Mouse (Mus musculus) heart, embryonic 13.5 days (tissue): Measurements from ENCODE around the gene Sh3glb2. TPM values are rescaled to one million over a fixed set of nuclear protein-coding genes. Genes with fewer than 3 reads are reported as not detected.

Source experiments
- ATAC-seq: fragments of 200-750 bp; cut with Nextera tagmentation; 2 replicates; pipeline ENCODE4 v1.8.0; 2017; ENCODE audit warnings: moderate TSS enrichment; ENCODE audit not compliant: insufficient number of reproducible peaks, low FRiP score, low TSS enrichment; ENCODE audit errors: extremely low read depth
- H3K27ac ChIP-seq: fragments of 300-500 bp; sonication (generic); replicated peaks from 2 replicates; pipeline ENCODE4 v1.5.1; 2015; ENCODE audit warnings: moderate library complexity, mild to moderate bottlenecking, inconsistent platforms
- H3K27me3 ChIP-seq: fragments of 300-500 bp; sonication (generic); replicated peaks from 2 replicates; pipeline ENCODE4 v1.6.1; 2015; ENCODE audit warnings: mild to moderate bottlenecking, inconsistent platforms
- H3K36me3 ChIP-seq: fragments of 300-500 bp; sonication (generic); 2 replicates; pipeline ENCODE4 v1.6.1; 2015; ENCODE audit warnings: mild to moderate bottlenecking, inconsistent platforms
- H3K4me1 ChIP-seq: fragments of 300-500 bp; sonication (generic); 2 replicates; pipeline ENCODE4 v1.6.1; 2015; ENCODE audit warnings: inconsistent platforms
- H3K4me2 ChIP-seq: fragments of 300-500 bp; sonication (generic); 2 replicates; pipeline ENCODE4 v1.6.1; 2015; ENCODE audit warnings: inconsistent platforms, mild to moderate bottlenecking, moderate library complexity
- H3K4me3 ChIP-seq: fragments of 300-500 bp; sonication (generic); 2 replicates; pipeline ENCODE4 v1.5.1; 2015; ENCODE audit warnings: moderate library complexity, mild to moderate bottlenecking, inconsistent platforms
- H3K9ac ChIP-seq: fragments of 300-500 bp; sonication (generic); 2 replicates; pipeline ENCODE4 v1.6.1; 2015; ENCODE audit warnings: inconsistent platforms, mild to moderate bottlenecking, moderate library complexity
- H3K9me3 ChIP-seq: fragments of 300-500 bp; sonication (generic); 2 replicates; pipeline ENCODE4 v1.6.1; 2016; ENCODE audit warnings: inconsistent platforms
- WGBS: fragments of 180-500 bp; shearing (Covaris S2); methylation state at CpG from one replicate; pipeline ENCODE4 v1.1.7; 2015; ENCODE audit warnings: mixed read lengths; 5-methylcytosine and 5-hydroxymethylcytosine counted together
- polyA plus RNA-seq: library from polyadenylated mRNA; unstranded; fragments of >200 nt; fragmentation: Nextera tagmentation; extraction: Ambion mirVana; gene quantifications from 2 replicates; pipeline ENCODE4 v1.2.1, GENCODE M21; 2015

The Sh3glb2 gene
- polyA plus RNA-seq, 1 experiment from 2014 or later, result 122 TPM

DNA sequence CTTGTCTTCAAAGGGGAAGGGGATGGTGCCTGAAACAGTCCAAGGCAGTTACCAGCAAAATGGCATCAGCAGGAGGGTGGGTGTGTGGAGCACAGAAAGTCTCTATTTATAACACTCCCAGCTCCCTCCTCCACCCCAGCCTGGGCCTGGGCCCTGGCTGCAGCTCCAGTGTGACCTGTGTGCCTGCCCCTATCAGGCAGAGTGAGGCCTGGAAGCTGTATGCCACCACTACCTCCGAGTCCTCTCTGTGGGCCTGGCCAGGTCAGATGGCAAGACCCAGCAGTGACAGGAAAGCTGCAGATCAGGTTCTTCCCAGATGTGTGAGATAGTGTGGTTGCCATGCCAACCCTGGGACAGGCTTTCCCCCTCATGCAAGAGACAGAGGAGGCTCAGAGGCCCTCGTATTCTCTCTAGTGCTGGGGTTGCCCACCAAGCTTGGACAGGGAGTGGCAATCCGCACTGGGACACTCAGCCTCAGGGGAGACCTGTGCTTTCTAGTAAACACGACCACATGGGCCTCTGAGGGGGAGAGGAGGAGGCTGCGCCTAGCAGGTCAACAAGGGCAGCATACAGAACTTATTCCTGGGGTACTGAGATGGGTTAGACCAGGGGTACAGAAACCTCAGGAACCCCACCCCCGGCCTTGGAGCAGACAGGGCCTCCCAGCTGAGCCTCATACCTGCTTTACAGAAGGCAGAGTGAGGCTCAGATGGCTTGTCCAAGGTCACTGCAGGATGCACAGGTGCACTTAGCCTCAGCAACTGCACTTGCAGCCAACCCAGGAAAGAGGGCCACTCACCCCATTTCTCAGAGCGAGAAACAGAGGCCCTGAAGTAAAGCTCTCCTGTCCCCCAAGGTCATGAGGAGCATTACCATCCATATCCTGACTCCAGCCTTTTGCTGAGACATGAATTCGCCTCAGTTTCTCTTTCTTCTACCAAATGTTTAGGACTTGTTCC is 1.3 kb downstream of the Sh3glb2 start:
- 42% methylated on average over 8 of the region's 8 CpGs for WGBS
- no peak for ATAC-seq
- H3K4me3 ChIP-seq, result peak overlapping the region; percentile 89
- H3K4me2 ChIP-seq, result peak overlapping the region; percentile 79
- H3K9ac ChIP-seq, result peak overlapping the region; percentile 88
- H3K27me3 ChIP-seq, result no peaks in the 10 kb centered on the region
- peaks cover 44% of the 10 kb centered on the region for H3K4me1 ChIP-seq
- no peaks in the 10 kb centered on the region for H3K9me3 ChIP-seq
- H3K36me3 ChIP-seq, result peaks cover 24% of the 10 kb centered on the region
- H3K27ac ChIP-seq, result peak overlapping the region; percentile 79

DNA sequence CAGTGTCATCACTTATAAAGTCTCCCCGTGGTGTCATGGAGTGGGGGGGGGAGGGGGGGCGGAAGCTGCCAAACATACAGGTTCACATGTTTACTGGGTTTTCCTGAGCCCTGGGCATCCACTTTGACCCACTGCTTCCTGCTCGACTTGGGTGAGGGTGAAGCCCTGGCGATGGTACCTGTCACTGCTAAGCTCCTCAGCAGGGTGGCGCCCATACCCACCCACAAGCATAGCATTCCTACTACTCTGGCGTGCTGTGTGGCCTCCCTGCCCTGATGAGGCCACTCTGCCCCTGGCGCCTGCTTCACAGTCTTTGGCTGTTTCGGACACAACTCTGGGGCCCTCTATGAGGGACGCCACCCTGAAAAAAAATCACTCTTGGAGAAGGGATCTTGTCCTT is 2.2 kb downstream of the Sh3glb2 start:
- H3K27me3 ChIP-seq, result no peaks in the 10 kb centered on the region
- peak overlapping the region; percentile 79 for H3K4me2 ChIP-seq
- peaks cover 44% of the 10 kb centered on the region for H3K4me1 ChIP-seq
- WGBS, result 57% methylated on average over 9 of the region's 9 CpGs
- no peaks in the 10 kb centered on the region for H3K9me3 ChIP-seq
- H3K9ac ChIP-seq, result peak overlapping the region; percentile 88
- peaks cover 32% of the 10 kb centered on the region for H3K36me3 ChIP-seq
- peak overlapping the region; percentile 89 for H3K4me3 ChIP-seq
- peak overlapping the region; percentile 79 for H3K27ac ChIP-seq
- no peak for ATAC-seq

DNA sequence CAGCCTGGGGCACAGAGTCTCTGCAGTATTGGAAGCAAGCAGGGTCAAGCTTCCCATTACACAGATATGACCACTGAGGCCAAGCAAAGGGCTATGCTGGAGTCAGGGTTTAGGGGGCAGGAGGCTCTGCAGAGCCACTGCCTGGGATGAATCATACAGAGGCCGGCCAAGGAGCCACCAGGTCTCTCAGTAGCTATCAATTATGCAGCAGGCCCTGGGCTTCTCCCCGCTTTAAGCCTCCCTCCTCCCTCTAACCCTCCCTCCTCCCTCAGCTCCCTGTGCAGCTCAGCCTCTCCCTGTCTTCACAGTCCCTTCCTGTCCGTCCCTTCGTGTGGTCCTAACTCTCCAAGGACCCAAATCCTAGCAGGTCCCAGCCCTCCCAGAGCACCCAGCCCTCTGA is 2.9 kb downstream of the Sh3glb2 start:
- 43% methylated on average over 4 of the region's 4 CpGs for WGBS
- peaks cover 33% of the 10 kb centered on the region for H3K36me3 ChIP-seq
- H3K27me3 ChIP-seq, result no peaks in the 10 kb centered on the region
- no peak for ATAC-seq
- H3K9me3 ChIP-seq, result no peaks in the 10 kb centered on the region
- H3K9ac ChIP-seq, result peak overlapping the region; percentile 88
- H3K27ac ChIP-seq, result peak overlapping the region; percentile 79
- peak overlapping the region; percentile 79 for H3K4me2 ChIP-seq
- no peak overlapping the region for H3K4me3 ChIP-seq
- peaks cover 44% of the 10 kb centered on the region for H3K4me1 ChIP-seq

- Histone ChIP-seq H3K9me3 (no peaks in the 10 kb centered on the region), H3K4me1 (peaks cover 44% of the 10 kb centered on the region), H3K4me2 (no peak overlapping the region), H3K27ac (0 out of 2 replicates have a peak overlapping the region, but pooled peaks have one; percentile 79), H3K4me3 (no peak overlapping the region), H3K36me3 (peaks cover 37% of the 10 kb centered on the region), H3K9ac (peak overlapping the region; percentile 88), H3K27me3 (no peaks in the 10 kb centered on the region)
- no peak for ATAC-seq
- WGBS, result 62% methylated on average over 4 of the region's 4 CpGs
Observed at GRCm38 (mm10) chr2:30355861-30356260, 3.3 kb downstream of the Sh3glb2 start.

GRCm38 (mm10) chr2:30351149-30351548 is 8.0 kb downstream of the Sh3glb2 start:
- peaks cover 84% of the 10 kb centered on the region for H3K36me3 ChIP-seq
- peaks cover 18% of the 10 kb centered on the region for H3K4me1 ChIP-seq
- WGBS, result 49% methylated on average over 2 of the region's 2 CpGs
- no peak overlapping the region for H3K4me2 ChIP-seq
- ATAC-seq, result no peak
- H3K27me3 ChIP-seq, result no peaks in the 10 kb centered on the region
- no peaks in the 10 kb centered on the region for H3K9me3 ChIP-seq
- no peak overlapping the region for H3K27ac ChIP-seq
- no peak overlapping the region for H3K9ac ChIP-seq
- H3K4me3 ChIP-seq, result no peak overlapping the region

GRCm38 (mm10) chr2:30349196-30349595 is 9.9 kb downstream of the Sh3glb2 start:
- Histone ChIP-seq H3K27ac (no peak overlapping the region), H3K4me2 (no peak overlapping the region), H3K4me3 (no peak overlapping the region), H3K27me3 (no peaks in the 10 kb centered on the region), H3K4me1 (peaks cover 9% of the 10 kb centered on the region), H3K9ac (no peak overlapping the region), H3K9me3 (no peaks in the 10 kb centered on the region), H3K36me3 (peaks cover 93% of the 10 kb centered on the region)
- WGBS, result 93% methylated on average over 6 of the region's 6 CpGs
- ATAC-seq, result no peak

- H3K27me3 ChIP-seq, result no peaks in the 10 kb centered on the region
- no peak overlapping the region for H3K4me3 ChIP-seq
- no peak overlapping the region for H3K27ac ChIP-seq
- peaks cover 99% of the 10 kb centered on the region for H3K36me3 ChIP-seq
- 85% methylated on average over 7 of the region's 7 CpGs for WGBS
- no peak for ATAC-seq
- no peak overlapping the region for H3K9ac ChIP-seq
- H3K9me3 ChIP-seq, result no peaks in the 10 kb centered on the region
- peaks cover 25% of the 10 kb centered on the region for H3K4me1 ChIP-seq
- no peak overlapping the region for H3K4me2 ChIP-seq
Observed at GRCm38 (mm10) chr2:30345971-30346676, 13.0 kb downstream of the Sh3glb2 start.

- H3K4me2 ChIP-seq, result 0 out of 2 replicates have a peak overlapping the region, but pooled peaks have one; percentile 13
- H3K4me3 ChIP-seq, result no peak overlapping the region
- no peaks in the 10 kb centered on the region for H3K27me3 ChIP-seq
- 54% methylated on average over 14 of the region's 14 CpGs for WGBS
- ATAC-seq, result no peak; the same call in 1 of the 2 replicates
- H3K9me3 ChIP-seq, result no peaks in the 10 kb centered on the region
- H3K36me3 ChIP-seq, result peaks cover 99% of the 10 kb centered on the region
- peak overlapping the region; percentile 84 for H3K27ac ChIP-seq
- H3K4me1 ChIP-seq, result peaks cover 25% of the 10 kb centered on the region
- peak overlapping the region; percentile 60 for H3K9ac ChIP-seq
Observed at GRCm38 (mm10) chr2:30343601-30344137, 15.5 kb downstream of the Sh3glb2 start.

DNA sequence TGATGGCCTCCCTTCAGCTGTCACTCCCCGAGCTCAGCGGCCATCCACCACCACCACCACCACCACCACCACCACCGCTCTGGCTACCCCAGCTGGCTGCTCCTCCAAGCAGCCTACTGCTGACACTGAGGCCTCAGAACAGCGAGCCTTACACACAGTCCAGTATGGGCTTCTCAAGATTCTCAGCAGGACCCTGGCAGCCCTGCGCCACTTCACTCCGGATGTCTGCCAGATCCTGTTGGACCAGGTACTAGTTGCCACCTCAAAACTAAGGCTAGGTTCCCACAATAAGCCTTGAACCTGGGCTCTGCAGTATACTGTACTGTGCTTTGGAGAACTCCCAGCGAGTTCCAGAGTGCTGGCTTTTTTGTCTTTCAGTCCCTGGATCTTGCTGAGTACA is 16.6 kb downstream of the Sh3glb2 start:
- Histone ChIP-seq H3K4me3 (no peak overlapping the region), H3K9me3 (no peaks in the 10 kb centered on the region), H3K27ac (no peak overlapping the region), H3K27me3 (no peaks in the 10 kb centered on the region), H3K36me3 (peaks cover 98% of the 10 kb centered on the region), H3K4me2 (no peak overlapping the region), H3K9ac (no peak overlapping the region), H3K4me1 (peaks cover 25% of the 10 kb centered on the region)
- no peak for ATAC-seq
- WGBS, result 87% methylated on average over 7 of the region's 7 CpGs

- H3K4me2 ChIP-seq, result no peak overlapping the region
Observed at GRCm38 (mm10) chr2:30342061-30342460, 17.1 kb downstream of the Sh3glb2 start.

DNA sequence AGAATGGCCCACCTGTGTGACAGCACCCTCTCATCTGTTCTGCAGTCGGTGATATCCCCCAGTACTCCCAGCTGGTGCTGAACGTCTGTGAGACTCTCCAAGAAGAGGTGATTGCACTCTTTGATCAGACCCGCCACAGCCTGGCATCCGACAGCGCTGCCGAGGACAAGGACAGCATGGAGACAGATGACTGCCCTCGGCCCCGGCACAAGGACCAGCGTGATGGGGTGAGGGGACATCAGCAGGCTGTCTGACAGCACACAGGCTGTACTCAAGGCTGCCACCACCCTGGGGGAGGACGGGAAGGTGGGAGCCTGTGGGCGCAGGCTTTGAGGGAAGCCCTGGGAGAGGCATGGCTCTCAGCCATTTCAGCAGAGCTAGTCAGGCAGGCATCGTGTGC is 22.0 kb downstream of the Sh3glb2 start:
- ATAC-seq, result no peak
- Histone ChIP-seq H3K36me3 (peaks cover 98% of the 10 kb centered on the region), H3K27ac (peak overlapping the region; percentile 12; the same call in 1 of the 2 replicates), H3K4me1 (no peaks in the 10 kb centered on the region), H3K9ac (no peak overlapping the region), H3K4me3 (no peak overlapping the region), H3K27me3 (no peaks in the 10 kb centered on the region), H3K9me3 (no peaks in the 10 kb centered on the region), H3K4me2 (no peak overlapping the region)
- 51% methylated on average over 12 of the region's 12 CpGs for WGBS

More at GRCm38 (mm10) chr2:30342061-30342460, 17.1 kb downstream of the Sh3glb2 start:
- no peak overlapping the region for H3K9ac ChIP-seq
- no peak overlapping the region for H3K4me3 ChIP-seq
- H3K4me1 ChIP-seq, result peaks cover 25% of the 10 kb centered on the region
- H3K9me3 ChIP-seq, result no peaks in the 10 kb centered on the region
- WGBS, result 92% methylated on average over 3 of the region's 3 CpGs
- H3K27ac ChIP-seq, result no peak overlapping the region
- no peaks in the 10 kb centered on the region for H3K27me3 ChIP-seq
- no peak for ATAC-seq
- H3K36me3 ChIP-seq, result peaks cover 98% of the 10 kb centered on the region
